Mouse (Mus musculus) cerebellum, adult 9-11 months (tissue): ENCODE data around the gene Whrn.

Experiments used
- DNase-seq: peaks from one replicate; pipeline ENCODE4 v3.0.0; 2022

Whrn gene

GRCm38 (mm10) chr4:63405051-63405450, 90.7 kb downstream of the Whrn start:
- DNase-seq, result no peak

GRCm38 (mm10) chr4:63404205-63404604, 91.6 kb downstream of the Whrn start:
- no peak for DNase-seq

- DNase-seq, result no peak
These were observed 92.5 kb downstream of the Whrn start, which contains the start of gene Akna for GRCm38 (mm10) chr4:63403040-63403959. TSS of gene Akna (minus strand) at chr4:63403354.

- no peak for DNase-seq
These were observed 93.2 kb downstream of the Whrn start for GRCm38 (mm10) chr4:63402558-63402957.

- no peak for DNase-seq
These were observed 93.7 kb downstream of the Whrn start for GRCm38 (mm10) chr4:63402056-63402455.

GRCm38 (mm10) chr4:63401620-63402019, 94.2 kb downstream of the Whrn start:
- DNase-seq, result no peak

GRCm38 (mm10) chr4:63400541-63401306, 95.1 kb downstream of the Whrn start:
- DNase-seq, result no peak

GRCm38 (mm10) chr4:63399691-63400270, 96.0 kb downstream of the Whrn start:
- no peak for DNase-seq

- no peak for DNase-seq
These were observed 96.8 kb downstream of the Whrn start for GRCm38 (mm10) chr4:63398854-63399609.

GRCm38 (mm10) chr4:63397981-63398537, 97.7 kb downstream of the Whrn start:
- no peak for DNase-seq

GRCm38 (mm10) chr4:63391322-63391721, 104.5 kb downstream of the Whrn start:
- no peak for DNase-seq

GRCm38 (mm10) chr4:63389887-63390528, 105.8 kb downstream of the Whrn start:
- DNase-seq, result no peak

GRCm38 (mm10) chr4:63389121-63389886, 106.5 kb downstream of the Whrn start:
- no peak for DNase-seq

GRCm38 (mm10) chr4:63388029-63388428, 107.8 kb downstream of the Whrn start:
- no peak for DNase-seq

GRCm38 (mm10) chr4:63385784-63386183, 110.0 kb downstream of the Whrn start:
- no peak for DNase-seq

GRCm38 (mm10) chr4:63385253-63385652, 110.5 kb downstream of the Whrn start:
- no peak for DNase-seq

GRCm38 (mm10) chr4:63384262-63384661, 111.5 kb downstream of the Whrn start:
- no peak for DNase-seq

GRCm38 (mm10) chr4:63383474-63383873, 112.3 kb downstream of the Whrn start:
- no peak for DNase-seq

- no peak for DNase-seq
These were observed 113.0 kb downstream of the Whrn start for GRCm38 (mm10) chr4:63382676-63383369.

- DNase-seq, result no peak
These were observed 118.3 kb downstream of the Whrn start for GRCm38 (mm10) chr4:63377483-63377882.
